Mouse (Mus musculus): ENCODE measurements around the gene Itsn1.

DNA sequence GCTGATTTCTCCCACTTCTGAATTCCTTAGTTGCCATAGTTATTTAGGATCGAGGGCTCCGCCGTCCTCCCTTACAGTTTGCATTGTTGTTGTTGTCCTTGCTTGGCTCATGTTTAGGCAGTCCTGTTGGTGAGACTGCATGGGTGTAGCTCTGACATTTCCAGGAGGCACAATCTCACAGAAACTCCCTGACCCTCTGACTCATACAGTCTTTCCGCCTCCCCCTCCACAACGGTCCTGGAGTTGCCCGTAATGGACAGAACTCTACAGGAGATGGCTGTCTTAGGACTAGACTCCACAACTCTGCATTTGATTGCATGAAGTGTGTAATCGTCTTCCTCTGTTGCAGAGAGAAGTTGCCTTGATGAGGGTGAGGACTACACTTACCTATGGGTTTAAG, 65.2 kb downstream of the Itsn1 start:
- no peak for TF ChIP-seq CTCF (IDR thresholded peaks at IDR 0.05; ENCODE audit: borderline replicate concordance, insufficient read depth, low read depth, low read length)
- TF ChIP-seq POLR2A (IDR thresholded peaks at IDR 0.05; ENCODE audit: borderline replicate concordance, insufficient read depth, low read length) = no peak

All from cerebellum, adult 2 months (tissue).